Mouse (Mus musculus): Measurements from ENCODE around the gene Myh3. TPM values are rescaled to one million over a fixed set of nuclear protein-coding genes. Genes with fewer than 3 reads are reported as not detected.

Myh3 gene
- polyA plus RNA-seq, 2 experiments = 0.06 TPM

- H3K9me3 ChIP-seq (ENCODE audit: control insufficient read depth, low read length) = no peaks in the 10 kb centered on the region
- no peak overlapping the region for H3K9ac ChIP-seq (replicated peaks)
- H3K27me3 ChIP-seq (ENCODE audit: control insufficient read depth, insufficient read depth, low read length) = no peaks in the 10 kb centered on the region
- ATAC-seq (ENCODE audit: insufficient read depth) (no peak), DNase-seq (ENCODE audit: low read depth in 3 of 3, low spot score in 3 of 3) (no peak)
- no peaks in the 10 kb centered on the region for H3K4me1 ChIP-seq (replicated peaks; ENCODE audit: control insufficient read depth in 2 of 2, insufficient read depth in 2 of 2, low read length in 1 of 2)
- no peak overlapping the region for H3K4me3 ChIP-seq (ENCODE audit: insufficient read depth in 1 of 2, low read depth in 2 of 2, low read length in 2 of 2)
- H3K27ac ChIP-seq = no peak overlapping the region
- WGBS (ENCODE audit: insufficient replicate concordance) = 54% methylated on average over 5 of the region's 5 CpGs
- no peaks in the 10 kb centered on the region for H3K36me3 ChIP-seq (replicated peaks; ENCODE audit: control insufficient read depth, insufficient read depth, low read depth)
- no peak overlapping the region for H3K4me2 ChIP-seq (ENCODE audit: low read depth)
- TF ChIP-seq EP300 (IDR thresholded peaks at IDR 0.05; ENCODE audit: low read depth) (no peak), CTCF (IDR thresholded peaks at IDR 0.05; ENCODE audit: low read depth) (no peak)
Observed at GRCm38 (mm10) chr11:67145482-67146408, 67.6 kb downstream of the Myh3 start.

DNA sequence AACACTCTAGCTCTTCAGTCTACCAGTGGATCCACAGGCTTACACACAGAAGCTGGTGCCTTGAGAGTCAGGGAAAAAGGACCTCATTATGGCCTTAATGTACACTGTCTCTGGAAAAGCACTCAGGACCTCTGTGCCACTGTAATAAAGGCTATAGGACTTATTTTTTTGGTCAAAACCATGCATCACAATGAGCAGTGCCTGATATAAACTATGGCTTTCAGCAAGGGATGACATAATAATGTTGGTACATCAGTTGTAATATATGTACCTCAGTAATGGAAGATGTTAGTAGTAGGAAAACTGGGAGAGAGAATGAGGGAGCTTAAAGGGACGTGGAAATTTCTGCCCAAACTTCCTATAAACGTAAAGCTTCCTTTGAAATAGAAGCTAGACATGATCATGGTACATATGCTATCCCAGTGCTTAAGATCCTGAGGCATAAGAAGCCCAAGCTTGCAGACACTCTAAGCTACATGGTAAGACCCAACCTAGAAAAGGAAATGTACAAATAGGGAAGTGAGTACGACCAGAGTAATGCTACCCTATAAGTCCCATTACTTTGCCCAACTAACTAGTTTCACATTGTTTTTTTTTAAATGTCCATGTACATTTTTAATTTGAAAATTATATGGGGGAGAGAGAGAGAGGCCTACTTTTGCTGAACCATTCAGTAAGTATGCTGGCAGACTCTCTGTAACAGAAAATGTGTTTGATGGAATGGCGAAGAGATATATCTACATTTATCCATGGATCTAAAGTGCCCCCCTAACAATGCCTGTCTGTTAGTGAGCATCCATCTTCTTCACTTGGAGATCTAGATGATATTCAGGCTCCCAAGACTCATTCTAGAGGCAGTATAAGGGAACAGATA lies 68.5 kb downstream of the Myh3 start:
- Histone ChIP-seq H3K36me3 (replicated peaks; ENCODE audit: control insufficient read depth, insufficient read depth, low read depth) (no peaks in the 10 kb centered on the region), H3K9ac (replicated peaks) (no peak overlapping the region), H3K9me3 (ENCODE audit: control insufficient read depth, low read length) (no peaks in the 10 kb centered on the region), H3K4me2 (ENCODE audit: low read depth) (no peak overlapping the region), H3K4me3 (ENCODE audit: insufficient read depth in 1 of 2, low read depth in 2 of 2, low read length in 2 of 2) (no peak overlapping the region), H3K27ac (no peak overlapping the region), H3K27me3 (ENCODE audit: control insufficient read depth, insufficient read depth, low read length) (no peaks in the 10 kb centered on the region), H3K4me1 (replicated peaks; ENCODE audit: control insufficient read depth in 2 of 2, insufficient read depth in 2 of 2, low read length in 1 of 2) (no peaks in the 10 kb centered on the region)
- DNase-seq (ENCODE audit: low read depth in 3 of 3, low spot score in 3 of 3) (no peak), ATAC-seq (ENCODE audit: insufficient read depth) (no peak)
- TF ChIP-seq CTCF (IDR thresholded peaks at IDR 0.05; ENCODE audit: low read depth) (no peak), EP300 (IDR thresholded peaks at IDR 0.05; ENCODE audit: low read depth) (no peak)
- WGBS (ENCODE audit: insufficient replicate concordance) = 50% methylated on average over 4 of the region's 4 CpGs

GRCm38 (mm10) chr11:67147283-67147921 lies 69.3 kb downstream of the Myh3 start:
- TF ChIP-seq CTCF (IDR thresholded peaks at IDR 0.05; ENCODE audit: low read depth) (no peak), EP300 (IDR thresholded peaks at IDR 0.05; ENCODE audit: low read depth) (no peak)
- no peak overlapping the region for H3K4me2 ChIP-seq (ENCODE audit: low read depth)
- H3K36me3 ChIP-seq (replicated peaks; ENCODE audit: control insufficient read depth, insufficient read depth, low read depth) = no peaks in the 10 kb centered on the region
- ATAC-seq (ENCODE audit: insufficient read depth) = no peak
- no peak overlapping the region for H3K4me3 ChIP-seq (ENCODE audit: insufficient read depth in 1 of 2, low read depth in 2 of 2, low read length in 2 of 2)
- no peaks in the 10 kb centered on the region for H3K4me1 ChIP-seq (replicated peaks; ENCODE audit: control insufficient read depth in 2 of 2, insufficient read depth in 2 of 2, low read length in 1 of 2)
- 64% methylated on average over 12 of the region's 12 CpGs for WGBS (ENCODE audit: insufficient replicate concordance)
- no peak overlapping the region for H3K27ac ChIP-seq
- DNase-seq (ENCODE audit: low read depth in 3 of 3, low spot score in 3 of 3) = no peak
- no peaks in the 10 kb centered on the region for H3K9me3 ChIP-seq (ENCODE audit: control insufficient read depth, low read length)
- no peak overlapping the region for H3K9ac ChIP-seq (replicated peaks)
- no peaks in the 10 kb centered on the region for H3K27me3 ChIP-seq (ENCODE audit: control insufficient read depth, insufficient read depth, low read length)

GRCm38 (mm10) chr11:67148286-67149012 lies 70.3 kb downstream of the Myh3 start:
- no peaks in the 10 kb centered on the region for H3K27me3 ChIP-seq (ENCODE audit: control insufficient read depth, insufficient read depth, low read length)
- no peak overlapping the region for H3K27ac ChIP-seq
- H3K4me1 ChIP-seq (replicated peaks; ENCODE audit: control insufficient read depth in 2 of 2, insufficient read depth in 2 of 2, low read length in 1 of 2) = no peaks in the 10 kb centered on the region
- no peak overlapping the region for H3K9ac ChIP-seq (replicated peaks)
- 57% methylated on average over 4 of the region's 4 CpGs for WGBS (ENCODE audit: insufficient replicate concordance)
- H3K4me3 ChIP-seq (ENCODE audit: insufficient read depth in 1 of 2, low read depth in 2 of 2, low read length in 2 of 2) = no peak overlapping the region
- no peaks in the 10 kb centered on the region for H3K36me3 ChIP-seq (replicated peaks; ENCODE audit: control insufficient read depth, insufficient read depth, low read depth)
- TF ChIP-seq EP300 (IDR thresholded peaks at IDR 0.05; ENCODE audit: low read depth) = no peak
- TF ChIP-seq CTCF (IDR thresholded peaks at IDR 0.05; ENCODE audit: low read depth) = no peak
- DNase-seq (ENCODE audit: low read depth in 3 of 3, low spot score in 3 of 3) (no peak), ATAC-seq (ENCODE audit: insufficient read depth) (no peak)
- H3K9me3 ChIP-seq (ENCODE audit: control insufficient read depth, low read length) = no peaks in the 10 kb centered on the region
- H3K4me2 ChIP-seq (ENCODE audit: low read depth) = no peak overlapping the region

Data from liver, embryonic 14.5 days (tissue).